Mouse (Mus musculus) frontal cortex, postnatal 36 days (tissue): Measurements from ENCODE around the gene Nhsl1.
A peak's percentile ranks its signal among the peaks of the same experiment; 100 is the strongest.
"Not testable (repeated sequence)": the region's sequence is repeated elsewhere in the genome, so short reads cannot be mapped to it uniquely, and the experiment has no call there.

Experiments
- DNase-seq, 2 experiments: peaks; one replicate each; pipeline ENCODE4 v3.0.0; 2022; ENCODE audit warnings: low spot score in 2 of 2

The Nhsl1 gene

DNA sequence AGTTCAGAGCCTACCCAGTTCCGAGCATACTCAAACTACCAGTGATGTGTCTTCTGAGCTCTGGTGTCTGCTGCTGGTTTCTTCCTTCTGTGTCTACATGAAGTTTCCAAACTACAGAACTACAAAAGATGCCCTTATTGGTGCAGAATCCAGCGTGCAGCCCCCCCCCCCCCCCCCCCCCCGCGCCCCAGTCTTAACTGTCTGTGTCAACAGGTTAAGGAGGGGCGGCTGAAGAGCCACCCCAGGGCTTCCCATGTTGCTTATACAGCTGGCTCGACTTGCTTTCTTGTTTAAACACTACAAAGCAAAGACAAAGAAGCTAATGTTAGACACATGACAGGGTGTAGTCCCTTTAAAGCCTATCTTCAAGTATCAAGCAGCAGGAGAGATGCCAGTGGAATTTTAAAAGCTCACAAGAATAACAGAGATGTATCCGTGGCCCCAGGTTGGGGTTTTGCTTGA, 127.6 kb downstream of the Nhsl1 start:
- DNase-seq, result no peak

DNA sequence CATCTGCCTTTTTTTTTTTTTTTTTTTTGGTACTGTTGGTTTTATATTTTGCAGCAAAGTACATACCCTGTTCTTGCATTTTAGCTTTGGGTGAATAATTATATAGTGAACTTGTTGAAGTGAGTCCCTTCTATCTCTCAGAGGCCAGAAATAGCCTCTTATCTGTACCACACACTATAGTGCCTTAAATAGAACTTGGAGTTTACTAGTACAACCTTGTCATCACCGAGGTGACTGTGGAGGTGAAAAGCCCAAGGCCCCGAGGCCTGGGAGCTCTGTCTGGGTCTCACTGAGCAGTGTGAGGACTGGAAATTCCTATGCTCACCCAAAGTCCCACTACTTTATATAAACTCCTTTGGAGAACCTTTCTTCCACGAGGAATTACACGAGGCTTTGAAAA, 128.5 kb downstream of the Nhsl1 start:
- DNase-seq, result no peak

DNA sequence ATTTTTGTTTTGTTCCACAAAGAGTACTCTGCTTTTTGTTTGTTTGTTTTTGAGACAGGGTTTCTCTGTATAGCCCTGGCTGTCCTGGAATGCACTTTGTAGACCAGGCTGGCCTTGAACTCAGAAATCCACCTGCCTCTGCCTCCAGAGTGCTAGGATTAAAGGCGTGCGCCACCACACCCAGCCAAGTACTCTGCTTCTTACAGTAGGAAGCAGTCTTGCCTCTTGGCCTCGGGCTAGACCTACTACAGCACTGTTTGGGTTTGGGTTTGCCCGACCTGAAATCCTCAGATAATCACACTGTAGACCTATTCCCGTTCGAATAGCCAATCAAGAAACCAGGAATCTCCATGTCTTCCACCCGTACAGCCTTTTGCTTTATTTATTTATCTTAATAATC, 130.1 kb downstream of the Nhsl1 start:
- DNase-seq, result not testable (repeated sequence)

DNA sequence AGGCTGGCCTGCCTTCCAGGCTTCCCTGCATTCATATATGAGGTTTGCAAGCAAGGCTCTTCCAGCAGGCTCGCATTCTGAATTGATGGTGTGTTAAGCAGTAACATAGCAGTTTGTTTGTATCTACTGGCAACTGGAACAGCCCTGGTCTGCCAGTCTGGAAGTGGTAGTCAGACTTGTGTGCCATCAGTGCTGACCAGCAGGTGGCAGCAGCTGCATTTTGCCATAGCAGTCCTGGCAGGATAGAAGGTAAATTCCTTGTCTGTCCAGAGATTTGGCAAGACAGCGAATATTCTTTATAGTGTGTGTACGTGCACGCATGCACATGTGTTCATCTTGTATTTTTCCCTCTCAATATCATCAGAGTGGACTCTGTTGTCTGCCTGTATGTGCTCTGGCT, 134.6 kb downstream of the Nhsl1 start:
- peak; percentile 86 to 93 for DNase-seq

DNA sequence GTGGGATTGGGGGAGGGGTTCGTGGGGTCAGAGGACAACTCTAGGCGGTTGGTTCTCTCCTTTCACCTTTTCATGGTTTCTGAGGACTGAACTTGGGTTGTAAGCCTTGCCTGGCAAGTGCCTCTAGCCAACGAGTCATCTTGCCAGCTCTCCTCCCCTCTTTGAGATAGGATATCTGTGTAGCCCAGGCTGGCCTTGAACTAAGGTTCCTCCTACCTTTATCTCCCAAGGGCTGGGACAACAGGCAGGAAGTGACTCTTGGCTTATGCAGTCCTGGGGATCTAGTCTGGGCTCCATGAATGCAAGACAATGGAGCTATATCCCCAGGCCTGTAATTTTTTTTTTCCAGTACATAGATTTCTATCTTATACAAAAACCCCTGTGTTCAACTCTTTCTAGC, 135.4 kb downstream of the Nhsl1 start:
- no peak for DNase-seq

DNA sequence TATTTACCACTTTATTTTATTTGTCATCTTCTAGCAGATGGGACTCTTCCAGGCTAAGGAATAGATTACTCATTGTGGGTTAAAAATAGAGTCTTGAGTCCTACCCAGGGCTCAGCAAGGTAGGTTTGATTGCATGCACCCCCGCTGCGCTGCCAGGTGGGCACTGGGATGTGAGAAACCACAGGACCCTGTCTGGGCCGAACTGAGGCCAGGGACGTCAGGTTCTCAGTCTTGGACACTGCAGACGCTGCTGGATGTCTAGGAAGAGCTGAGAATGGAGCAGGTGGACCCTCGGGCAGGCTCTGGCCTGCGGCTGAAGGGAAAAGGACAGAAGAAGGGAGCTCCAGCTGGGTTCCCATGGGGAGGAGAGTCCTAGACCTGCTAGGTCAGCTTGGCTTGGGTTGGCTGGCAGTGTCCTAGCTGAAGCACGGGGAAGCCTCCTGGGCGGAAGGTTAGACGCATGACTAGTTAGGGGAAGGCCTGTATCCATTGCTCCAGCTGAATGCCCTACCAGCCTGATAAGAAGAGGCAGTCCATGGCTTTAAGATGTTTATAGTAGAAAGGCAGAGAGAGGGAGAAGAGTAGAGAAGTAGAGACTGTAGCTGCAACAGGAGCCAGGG, 136.6 kb downstream of the Nhsl1 start:
- DNase-seq, result no peak

DNA sequence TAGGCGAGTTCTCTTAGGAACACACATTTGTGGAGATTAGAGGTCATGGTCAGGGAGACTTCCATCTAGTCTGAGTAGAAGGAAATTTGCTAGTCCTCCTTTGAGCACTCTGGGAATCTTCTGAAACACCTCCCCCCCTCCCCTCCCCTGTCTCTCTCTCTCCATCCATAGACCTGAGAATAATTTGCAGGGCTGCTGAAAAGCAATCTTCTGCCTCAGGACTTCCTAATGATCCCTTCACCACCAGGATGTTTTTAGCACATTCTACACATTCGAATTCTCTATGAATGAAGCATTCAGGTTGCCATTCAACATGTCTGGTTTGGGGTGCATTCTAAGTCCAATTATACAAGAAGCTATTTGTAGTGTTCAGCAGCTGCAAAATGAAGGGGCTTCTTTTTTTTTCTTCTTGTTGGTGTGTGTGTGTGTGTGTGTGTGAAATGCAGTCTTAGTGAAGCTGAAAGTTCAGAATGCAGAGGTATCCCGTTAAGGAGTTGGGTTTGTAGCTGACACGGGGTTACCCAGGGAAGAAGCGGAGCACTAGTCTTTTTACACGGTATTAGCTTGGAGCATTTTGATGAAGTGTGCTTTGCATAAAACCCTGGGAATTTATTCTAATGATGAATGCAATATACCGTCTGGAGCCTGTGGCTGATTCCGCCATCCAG, 139.2 kb downstream of the Nhsl1 start:
- no peak for DNase-seq

DNA sequence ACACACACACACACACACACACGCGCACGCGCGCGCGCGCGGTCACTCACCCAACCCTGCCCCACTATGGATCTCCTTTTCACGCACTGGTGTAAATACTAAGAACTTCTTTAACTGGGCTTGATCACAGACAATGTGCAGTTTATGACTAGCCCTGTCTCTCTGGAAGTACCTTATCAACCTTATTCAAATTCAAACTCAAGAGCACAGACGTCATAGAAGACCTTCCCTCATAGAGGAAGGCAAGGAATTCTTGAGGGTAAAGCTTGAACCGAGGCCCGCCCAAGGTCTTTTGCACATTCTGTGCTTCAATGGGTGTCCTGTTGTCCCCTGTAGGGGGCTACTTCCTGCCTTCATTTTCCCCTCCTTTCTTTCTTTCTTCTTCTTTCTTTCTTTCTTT, 142.6 kb downstream of the Nhsl1 start:
- DNase-seq, result no peak

DNA sequence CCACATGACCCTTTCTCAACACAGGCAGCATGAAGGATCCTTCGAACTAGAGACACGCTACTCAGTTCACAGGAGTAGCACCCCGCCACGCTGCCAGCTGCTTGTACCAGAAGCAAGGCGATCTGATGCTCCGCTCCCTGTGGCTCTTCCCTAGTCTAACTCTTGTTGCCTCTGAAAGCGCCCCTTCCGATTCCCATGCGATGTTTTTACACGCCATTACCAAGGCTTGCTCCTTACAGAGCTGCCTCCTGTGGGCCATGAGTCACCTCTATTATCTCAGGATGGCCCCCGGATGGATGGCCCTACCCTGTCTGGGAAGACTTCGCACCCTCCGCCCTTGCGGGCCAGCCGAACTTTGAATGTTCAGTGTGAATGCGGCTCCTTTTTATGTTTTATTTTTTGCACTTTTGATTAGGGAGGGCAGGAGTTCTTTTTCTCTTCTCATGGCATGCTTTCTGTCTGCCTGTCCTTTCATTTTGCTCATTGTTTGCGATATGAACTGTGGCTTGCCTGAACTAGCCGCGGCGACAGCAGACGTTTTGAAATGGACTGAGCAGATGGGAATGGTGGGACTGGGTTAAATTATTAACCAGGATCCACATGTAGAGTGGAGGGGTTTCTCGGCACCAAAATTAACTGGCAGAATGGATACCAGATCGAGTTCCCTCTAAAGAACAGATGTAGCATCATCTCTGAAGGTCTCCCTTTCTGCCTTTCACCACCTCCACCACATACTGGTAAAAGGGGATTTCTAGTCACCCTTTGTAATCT, 144.5 kb downstream of the Nhsl1 start:
- DNase-seq, result no peak

DNA sequence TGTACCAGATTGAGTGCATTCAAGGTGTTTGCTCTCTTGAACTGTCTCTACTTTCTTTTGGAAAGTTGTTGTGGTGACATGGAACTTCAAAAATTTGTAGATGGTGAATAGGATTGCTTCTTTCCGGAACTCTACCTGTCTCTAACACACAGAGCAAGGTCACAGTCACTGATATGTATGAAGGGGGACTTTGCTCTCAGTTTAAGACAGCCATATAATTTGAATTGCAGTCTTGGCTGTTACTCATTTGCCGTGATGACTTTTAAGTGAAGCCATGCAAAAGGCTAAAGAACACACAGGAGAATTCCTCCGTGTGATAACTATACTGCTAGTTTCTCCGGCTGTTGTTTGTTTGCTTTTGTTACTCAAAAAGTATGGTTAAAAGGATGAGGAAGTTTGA, 149.6 kb downstream of the Nhsl1 start:
- DNase-seq, result no peak

DNA sequence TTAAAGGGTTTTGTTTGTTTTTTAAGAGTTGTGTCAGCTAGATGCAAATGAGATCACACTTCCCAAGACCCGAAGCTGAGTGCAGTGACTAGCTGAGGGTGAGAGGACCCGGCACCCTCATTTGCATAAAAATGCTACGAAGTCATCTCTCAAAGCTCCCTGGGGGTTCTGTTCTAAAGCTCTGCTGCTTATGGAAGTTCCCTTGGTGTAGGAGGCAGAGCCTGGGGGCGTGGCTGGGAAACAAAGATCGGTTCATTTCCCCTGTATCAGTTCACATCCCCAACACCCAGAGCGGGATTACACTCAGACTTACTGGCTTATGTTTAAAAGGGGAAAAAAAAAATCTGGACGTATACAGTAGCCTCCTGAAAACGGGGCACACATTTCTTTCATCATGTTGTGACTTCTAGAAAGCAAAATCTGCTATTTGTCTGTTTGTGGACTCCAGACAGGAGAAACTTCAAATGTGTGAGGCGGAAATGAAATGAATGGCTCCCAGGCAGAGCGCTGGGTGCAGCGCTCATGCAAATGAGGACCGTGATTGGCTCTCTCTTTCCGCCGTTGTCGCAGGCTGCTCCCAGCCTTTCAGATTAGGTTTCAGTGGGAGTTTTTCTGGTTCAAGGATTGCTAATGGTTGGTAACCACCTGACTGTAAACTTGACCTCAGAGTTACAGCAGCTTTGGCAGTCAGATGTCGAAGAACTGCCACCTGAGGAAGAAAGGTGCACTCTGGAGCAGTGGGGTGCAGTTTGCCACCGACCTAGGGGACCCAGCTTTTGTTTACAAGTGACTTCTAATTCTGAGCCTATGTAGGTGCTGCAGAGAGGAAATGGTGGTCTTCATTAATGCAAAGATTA, 150.7 kb downstream of the Nhsl1 start:
- peak; percentile 15 to 18 for DNase-seq

DNA sequence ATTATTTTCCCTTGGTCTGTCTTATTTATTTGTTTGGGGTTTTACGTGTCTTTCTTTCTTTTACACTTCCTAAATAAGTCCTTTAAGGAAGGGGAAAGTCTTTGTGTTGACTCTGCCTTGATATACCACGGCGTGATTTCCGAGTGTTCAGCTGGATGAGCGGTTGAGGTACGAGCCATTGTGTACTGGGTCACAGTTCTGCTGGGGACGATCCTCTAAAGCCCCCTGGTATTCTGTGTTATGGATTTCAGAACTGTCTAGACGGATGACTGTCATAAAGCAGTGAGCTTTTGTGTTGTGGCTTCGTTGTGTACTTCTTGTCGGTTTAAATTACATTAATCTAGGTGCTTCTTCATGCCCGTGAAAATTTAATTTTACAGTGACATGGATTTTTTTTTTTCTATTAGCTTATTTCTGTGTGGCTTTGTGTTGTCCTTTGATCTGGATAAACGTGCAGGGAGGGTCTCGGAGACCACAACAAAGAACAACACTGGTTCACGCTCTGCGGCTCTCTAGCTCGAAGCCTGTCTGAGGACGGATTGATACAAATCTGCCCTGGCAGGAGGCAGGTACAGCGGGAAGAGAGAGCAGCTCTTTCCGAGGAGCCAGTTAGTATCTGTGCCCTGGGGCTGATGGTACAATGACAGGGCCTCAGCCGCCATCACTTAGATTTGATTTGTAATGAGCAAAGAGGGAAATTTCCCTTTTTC, 151.7 kb downstream of the Nhsl1 start:
- no peak for DNase-seq

DNA sequence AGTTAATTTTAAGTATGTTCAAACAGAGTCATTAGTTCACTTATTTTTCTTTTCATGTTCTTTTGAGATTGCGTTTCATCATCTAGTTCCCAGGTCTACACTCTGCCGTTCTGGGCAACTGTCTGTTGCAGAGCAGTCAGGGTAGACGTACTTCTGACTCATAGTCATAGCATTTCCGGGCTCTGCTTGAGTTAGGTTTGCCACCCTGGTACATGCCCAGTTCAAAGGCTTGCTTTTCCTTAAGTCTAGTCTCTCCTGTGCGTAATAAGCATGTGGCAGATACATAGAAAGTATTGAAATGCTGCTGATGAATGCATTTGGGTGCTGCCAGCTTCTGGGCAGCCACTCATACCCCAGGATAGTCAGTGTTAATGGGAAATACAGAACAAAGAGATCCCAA, 152.9 kb downstream of the Nhsl1 start:
- DNase-seq, result no peak

DNA sequence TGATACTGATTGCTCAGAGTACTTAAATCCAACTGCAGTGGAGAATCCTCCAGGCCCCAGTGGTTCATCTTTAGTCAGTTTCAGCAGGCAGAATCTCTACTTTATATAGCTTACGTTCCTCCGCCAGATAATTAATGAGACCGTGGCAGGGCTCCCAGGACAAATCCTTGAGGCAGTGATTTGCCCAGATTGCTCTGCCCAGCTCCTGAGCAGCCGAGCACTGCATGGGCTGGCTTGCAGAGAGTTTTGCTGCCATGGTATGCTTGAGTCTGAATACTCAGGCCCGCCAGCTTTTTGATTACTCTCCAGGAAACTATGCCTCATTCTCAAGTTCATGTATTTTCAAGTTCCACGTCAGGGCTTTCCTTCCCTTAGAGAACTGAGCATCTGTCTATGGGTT, 156.3 kb downstream of the Nhsl1 start:
- no peak for DNase-seq

DNA sequence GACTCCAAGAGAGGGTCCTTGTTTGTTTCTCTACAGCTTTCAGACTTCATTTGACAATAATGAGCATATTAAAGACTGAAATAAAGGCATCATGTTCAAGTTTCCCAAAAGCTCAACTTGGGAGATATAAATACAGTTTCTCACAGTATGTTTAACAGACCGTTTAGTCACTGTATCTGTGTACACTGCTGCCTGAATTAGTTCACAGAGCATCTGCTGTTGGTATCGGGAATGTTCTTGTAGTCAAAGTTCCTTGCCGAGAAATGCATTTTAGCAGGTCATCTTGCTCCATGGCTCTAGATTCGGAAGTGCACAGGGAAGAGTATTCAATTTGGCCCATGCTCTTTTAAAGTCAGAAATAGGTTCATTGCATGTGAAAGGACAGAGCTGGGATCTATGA, 159.5 kb downstream of the Nhsl1 start:
- peak in 1 of 2 experiments; percentile 34 for DNase-seq

DNA sequence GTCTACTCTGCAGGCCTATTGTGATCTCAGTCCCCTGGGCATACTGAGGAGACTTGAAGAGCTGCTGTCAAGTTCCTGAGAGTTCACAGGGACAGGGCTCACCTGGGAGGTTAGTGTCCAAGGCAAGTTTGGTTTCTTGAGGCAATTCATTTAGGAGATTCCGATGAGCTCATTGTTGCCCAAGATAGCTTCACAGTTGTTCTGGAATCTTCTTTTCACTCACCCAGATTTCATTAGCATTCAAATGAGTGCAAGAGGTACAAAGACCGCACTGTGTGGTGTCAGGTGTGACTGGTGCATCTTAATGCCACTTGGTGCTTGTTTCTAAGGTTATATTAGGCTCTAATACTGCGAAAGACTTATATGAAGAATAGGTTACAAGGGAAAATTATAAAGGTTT, 160.5 kb downstream of the Nhsl1 start:
- no peak for DNase-seq

DNA sequence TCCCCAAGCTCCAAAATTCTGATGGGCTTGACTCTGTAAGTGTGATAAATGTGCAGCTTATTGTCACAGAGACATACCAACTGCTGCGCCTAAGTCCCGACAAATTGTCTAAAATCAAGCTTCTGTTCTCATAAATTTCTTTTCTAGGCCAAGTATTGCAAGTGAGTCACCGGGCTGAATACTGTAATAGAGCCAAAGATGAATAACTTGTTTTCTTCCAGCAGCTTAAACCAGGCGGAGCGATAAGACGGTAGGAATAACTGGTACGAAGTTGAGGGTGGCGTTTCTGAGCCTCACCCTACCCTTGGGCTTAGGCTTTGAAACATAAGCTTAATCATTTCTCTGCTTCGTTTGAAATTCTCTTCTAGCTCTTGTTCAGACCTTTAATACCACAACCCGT, 162.1 kb downstream of the Nhsl1 start:
- DNase-seq, result peak; percentile 12 to 30

DNA sequence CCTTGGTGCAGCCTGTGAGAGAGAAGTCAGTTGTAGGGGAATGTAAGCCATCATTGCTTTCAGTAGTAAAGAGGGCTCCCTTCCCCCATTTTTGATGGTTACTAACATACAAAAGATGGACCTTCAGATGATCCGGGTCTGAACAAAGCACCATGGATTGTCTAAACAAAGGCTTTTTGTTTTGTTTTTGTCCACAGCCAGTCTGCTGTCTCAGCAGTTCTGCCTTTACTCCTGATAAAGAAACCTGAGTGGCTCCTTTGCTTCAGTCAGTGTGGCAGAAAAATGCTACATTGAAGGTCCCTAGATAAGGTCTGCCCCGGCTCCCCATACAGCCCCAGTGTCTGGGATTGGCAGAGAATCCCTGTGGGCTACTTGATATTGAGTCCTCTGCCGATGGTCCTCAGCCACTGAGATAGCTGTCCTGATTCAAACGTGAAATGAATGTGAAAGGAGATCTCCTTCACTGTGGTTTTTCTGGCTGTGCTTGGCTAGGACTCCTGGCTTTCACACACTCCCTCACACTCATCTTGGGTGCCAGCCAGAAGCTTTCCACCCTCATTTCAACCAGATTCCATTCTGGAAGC, 163.9 kb downstream of the Nhsl1 start:
- peak; percentile 68 to 81 for DNase-seq

DNA sequence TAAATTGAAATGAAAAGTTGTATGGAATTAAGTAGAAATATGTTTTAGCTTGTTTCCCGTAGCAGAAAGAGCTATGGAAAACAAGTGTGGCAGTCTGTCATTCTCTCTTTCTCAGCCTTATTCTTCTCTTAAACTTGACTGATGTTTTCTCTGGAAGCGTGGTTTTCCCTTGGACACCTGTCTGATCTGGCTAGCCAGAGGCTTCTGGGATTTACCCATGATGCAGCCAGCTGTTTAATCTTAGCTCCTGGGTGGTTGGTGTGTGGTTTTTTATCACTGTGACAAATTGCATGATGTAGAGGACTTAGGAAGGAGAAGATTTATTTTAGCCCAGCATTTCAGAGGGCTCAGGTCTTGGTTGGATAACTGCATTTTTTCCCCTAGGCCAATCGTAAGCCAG, 164.9 kb downstream of the Nhsl1 start:
- no peak for DNase-seq

DNA sequence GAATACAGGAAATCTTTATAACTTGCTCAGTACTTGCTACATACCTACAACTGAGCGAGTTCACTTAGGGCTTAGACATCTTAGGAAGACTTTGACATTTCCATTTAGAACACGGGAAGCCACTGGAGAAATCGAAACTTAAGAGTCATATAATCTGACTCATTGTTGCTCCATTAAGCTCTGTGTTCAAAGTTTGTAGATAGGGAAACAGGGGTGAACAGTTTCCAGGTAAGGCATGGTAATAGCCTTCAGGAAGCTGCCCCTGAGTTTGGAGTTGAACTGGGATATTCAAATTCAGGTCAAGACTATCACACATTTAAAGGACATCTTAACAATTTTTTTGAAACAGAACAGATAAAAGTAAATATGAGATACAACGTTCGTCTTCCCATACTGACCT, 165.9 kb downstream of the Nhsl1 start:
- DNase-seq, result no peak

DNA sequence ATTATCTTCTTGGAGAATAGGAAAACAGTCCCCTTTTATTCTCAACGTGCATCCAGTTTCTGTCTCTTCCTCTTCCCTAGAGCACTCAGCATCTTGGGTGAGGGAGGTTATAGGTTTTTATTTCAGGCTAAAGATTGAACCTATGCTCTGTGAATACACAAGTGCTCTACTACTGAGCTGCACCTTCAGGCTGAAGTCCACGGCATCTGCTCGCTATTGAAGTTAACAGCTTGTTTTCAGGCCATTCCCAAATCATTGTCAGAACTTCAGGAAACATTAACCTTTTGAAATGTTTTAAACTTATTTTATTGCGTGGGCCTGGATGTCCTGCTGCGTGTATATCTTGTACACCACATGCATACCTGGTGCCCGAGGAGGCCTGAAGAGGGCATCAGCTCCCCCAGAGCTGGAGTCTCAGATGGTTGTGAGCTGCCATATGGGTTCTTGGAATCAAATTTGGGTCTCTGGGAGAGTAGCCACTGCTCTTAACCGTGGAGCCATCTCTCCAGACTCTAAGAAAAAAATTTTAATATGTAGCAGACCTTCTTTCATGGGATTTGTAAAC, 169.5 kb downstream of the Nhsl1 start:
- DNase-seq, result no peak
